Mouse (Mus musculus) mammary gland, adult 2 months (tissue): Measurements from ENCODE around the gene Krt12. TPM values are rescaled to one million over a fixed set of nuclear protein-coding genes. Genes with fewer than 3 reads are reported as not detected.

Experiments used
- polyA plus RNA-seq: library from polyadenylated mRNA; depleted of rRNA; stranded (reverse); fragments of >200 nt; gene quantifications from 2 replicates; pipeline ENCODE4 v1.2.3, GENCODE M21; 2012; ENCODE audit warnings: low replicate concordance; rRNA removed

Krt12 gene
- polyA plus RNA-seq: not detected in 2 replicates

GRCm38 (mm10) chr11:99422159-99422558 is at the start of gene Krt12:
Krt12 (minus strand) TSS chr11:99422259.

GRCm38 (mm10) chr11:99437972-99438371 is 15.9 kb upstream of the Krt12 start, which contains the start of gene Krt20:
Krt20 (minus strand) TSS chr11:99438150.

GRCm38 (mm10) chr11:99389264-99389663 is 32.8 kb downstream of the Krt12 start, which contains the start of gene Krt10:
Krt10 (minus strand) TSS chr11:99389364.

GRCm38 (mm10) chr11:99374803-99375202 is 47.3 kb downstream of the Krt12 start, which contains the start of gene Krt28:
Krt28 (minus strand) TSS chr11:99374903.

Other genes with a start within 250 kb of the Krt12 start
- gene Smarce1, start 191.2 kb downstream of the Krt12 start, polyA plus RNA-seq: 14.3 and 17.3 TPM in 2 replicates
- gene Krt222, start 178.2 kb downstream of the Krt12 start, polyA plus RNA-seq: 0.32 and 0.82 TPM in 2 replicates
- 0.17 TPM in 1 of 2 replicates, not detected in the other for gene Krt24, start 137.0 kb downstream of the Krt12 start, polyA plus RNA-seq
- not detected in 2 replicates for gene Krt25, start 99.3 kb downstream of the Krt12 start, polyA plus RNA-seq
- gene Krt26, start 84.3 kb downstream of the Krt12 start, polyA plus RNA-seq: not detected in 2 replicates
- not detected in 2 replicates for gene Krt27, start 71.2 kb downstream of the Krt12 start, polyA plus RNA-seq
- not detected in 2 replicates for gene Krt28, start 47.4 kb downstream of the Krt12 start, polyA plus RNA-seq
- 2.3 and 24.1 TPM in 2 replicates for gene Krt10, start 32.9 kb downstream of the Krt12 start, polyA plus RNA-seq
- gene Krt20, start 15.9 kb upstream of the Krt12 start, polyA plus RNA-seq: 0.13 and 0.25 TPM in 2 replicates
- gene Krt23, start 70.9 kb upstream of the Krt12 start, polyA plus RNA-seq: 2.8 and 3.9 TPM in 2 replicates
- not detected in 2 replicates for gene Krt39, start 99.1 kb upstream of the Krt12 start, polyA plus RNA-seq
- not detected in 2 replicates for gene Krt40, start 120.9 kb upstream of the Krt12 start, polyA plus RNA-seq
- gene Krtap3-3, start 128.6 kb upstream of the Krt12 start, polyA plus RNA-seq: not detected in 2 replicates
- 0.43 and 2.2 TPM in 2 replicates for gene Krtap3-2, start 134.6 kb upstream of the Krt12 start, polyA plus RNA-seq
- not detected in 2 replicates for gene Gm11939, start 137.2 kb upstream of the Krt12 start, polyA plus RNA-seq
- not detected in 2 replicates for gene Krtap3-1, start 144.4 kb upstream of the Krt12 start, polyA plus RNA-seq
- gene Krtap1-5, start 158.8 kb upstream of the Krt12 start, polyA plus RNA-seq: not detected in 2 replicates
- gene Krtap1-4, start 161.4 kb upstream of the Krt12 start, polyA plus RNA-seq: not detected in 2 replicates
- not detected in 2 replicates for gene Krtap1-3, start 169.1 kb upstream of the Krt12 start, polyA plus RNA-seq
- gene Krtap9-3, start 175.8 kb upstream of the Krt12 start, polyA plus RNA-seq: not detected in 2 replicates
- gene Gm11938, start 181.0 kb upstream of the Krt12 start, polyA plus RNA-seq: not detected in 2 replicates
- not detected in 2 replicates for gene Gm11937, start 187.9 kb upstream of the Krt12 start, polyA plus RNA-seq
- not detected in 2 replicates for gene Krtap2-4, start 192.6 kb upstream of the Krt12 start, polyA plus RNA-seq
- not detected in 2 replicates for gene Gm11562, start 198.2 kb upstream of the Krt12 start, polyA plus RNA-seq
- not detected in 2 replicates for gene Krtap4-1, start 206.0 kb upstream of the Krt12 start, polyA plus RNA-seq
- gene Krtap4-2, start 212.8 kb upstream of the Krt12 start, polyA plus RNA-seq: not detected in 2 replicates
- gene Krtap4-7, start 221.8 kb upstream of the Krt12 start, polyA plus RNA-seq: not detected in 2 replicates
- not detected in 2 replicates for gene Gm11555, start 228.0 kb upstream of the Krt12 start, polyA plus RNA-seq
- gene Gm11563, start 236.7 kb upstream of the Krt12 start, polyA plus RNA-seq: not detected in 2 replicates
- not detected in 2 replicates for gene Krtap4-6, start 243.7 kb upstream of the Krt12 start, polyA plus RNA-seq